Mouse (Mus musculus) monocyte, adult 2 months (primary cell): ENCODE data around the gene Bach2.

Experiments used
- DNase-seq, 2 experiments: peaks; one replicate each; pipeline ENCODE4 v3.0.0; 2022; ENCODE audit warnings: low spot score in 2 of 2, low read depth in 1 of 2

The Bach2 gene

GRCm38 (mm10) chr4:32555506-32555905 lies 316.9 kb downstream of the Bach2 start:
- no peak for DNase-seq

GRCm38 (mm10) chr4:32560246-32560645 lies 321.6 kb downstream of the Bach2 start:
- DNase-seq = no peak

- DNase-seq = no peak
These were observed 322.3 kb downstream of the Bach2 start for GRCm38 (mm10) chr4:32560724-32561554.

GRCm38 (mm10) chr4:32561555-32562095 lies 323.0 kb downstream of the Bach2 start:
- DNase-seq = no peak

GRCm38 (mm10) chr4:32562319-32563115 lies 323.9 kb downstream of the Bach2 start:
- no peak for DNase-seq

GRCm38 (mm10) chr4:32564416-32564815 lies 325.8 kb downstream of the Bach2 start:
- DNase-seq = peak in 1 of 2 experiments; percentile 33

GRCm38 (mm10) chr4:32564918-32565317 lies 326.3 kb downstream of the Bach2 start:
- DNase-seq = peak; percentile 44 to 50

GRCm38 (mm10) chr4:32569054-32569453 lies 330.4 kb downstream of the Bach2 start:
- no peak for DNase-seq

GRCm38 (mm10) chr4:32569995-32570938 lies 331.7 kb downstream of the Bach2 start:
- peak; percentile 29 to 32 for DNase-seq

GRCm38 (mm10) chr4:32570939-32571317 lies 332.3 kb downstream of the Bach2 start:
- DNase-seq = no peak

GRCm38 (mm10) chr4:32571441-32571840 lies 332.8 kb downstream of the Bach2 start:
- no peak for DNase-seq

- DNase-seq = no peak
These were observed 333.5 kb downstream of the Bach2 start for GRCm38 (mm10) chr4:32572118-32572517.

GRCm38 (mm10) chr4:32573586-32573985 lies 335.0 kb downstream of the Bach2 start:
- no peak for DNase-seq

GRCm38 (mm10) chr4:32574604-32575003 lies 336.0 kb downstream of the Bach2 start:
- DNase-seq = no peak

GRCm38 (mm10) chr4:32575165-32575564 lies 336.6 kb downstream of the Bach2 start:
- DNase-seq = peak; percentile 41 to 48

- no peak for DNase-seq
These were observed 341.2 kb downstream of the Bach2 start for GRCm38 (mm10) chr4:32579850-32580249.

- no peak for DNase-seq
These were observed 345.6 kb downstream of the Bach2 start for GRCm38 (mm10) chr4:32584181-32584580.

- no peak for DNase-seq
These were observed 348.0 kb downstream of the Bach2 start for GRCm38 (mm10) chr4:32586596-32586995.

GRCm38 (mm10) chr4:32587543-32587942 lies 348.9 kb downstream of the Bach2 start:
- DNase-seq = no peak

- DNase-seq = no peak
These were observed 349.6 kb downstream of the Bach2 start for GRCm38 (mm10) chr4:32588237-32588636.

GRCm38 (mm10) chr4:32601135-32601534 lies 362.5 kb downstream of the Bach2 start:
- DNase-seq = peak in 1 of 2 experiments; percentile 15
